Mouse (Mus musculus) heart, embryonic 14.5 days (tissue): Measurements from ENCODE around the gene Txndc8. TPM values are rescaled to one million over a fixed set of nuclear protein-coding genes. Genes with fewer than 3 reads are reported as not detected.

Source experiments
- ATAC-seq: fragments of 200-750 bp; cut with Nextera tagmentation; 2 replicates; pipeline ENCODE4 v1.8.0; 2017; ENCODE audit warnings: low read depth, moderate TSS enrichment; ENCODE audit not compliant: insufficient number of reproducible peaks, insufficient read depth, low FRiP score
- H3K27ac ChIP-seq, 2 experiments: fragments of 200-500 bp in 1 of 2; fragments of 300-500 bp in 1 of 2; sonication (generic) in 1 of 2; replicated peaks in 1 of 2; 2 replicates each; pipeline ENCODE4 v1.5.1; 2012 to 2014; ENCODE audit warnings: low read depth in 2 of 2, low read length in 2 of 2, control low read depth in 1 of 2, mild to moderate bottlenecking in 1 of 2, mixed read lengths in 1 of 2; ENCODE audit not compliant: control insufficient read depth in 1 of 2, insufficient read depth in 1 of 2
- H3K27me3 ChIP-seq: fragments of 300-500 bp; sonication (generic); 2 replicates; pipeline ENCODE4 v1.6.1; 2014; ENCODE audit warnings: mild to moderate bottlenecking, low read length, control low read depth; ENCODE audit not compliant: control insufficient read depth, insufficient read depth
- H3K36me3 ChIP-seq: fragments of 300-500 bp; sonication (generic); 2 replicates; pipeline ENCODE4 v1.6.1; 2014; ENCODE audit warnings: mild to moderate bottlenecking, control low read depth, low read length, mixed read lengths; ENCODE audit not compliant: control insufficient read depth, insufficient read depth
- H3K4me1 ChIP-seq, 2 experiments: fragments of 200-500 bp in 1 of 2; fragments of 300-500 bp in 1 of 2; sonication (generic) in 1 of 2; 2 replicates each; pipeline ENCODE4 v1.6.1; 2012 to 2014; ENCODE audit warnings: low read length in 2 of 2, control low read depth in 1 of 2, mixed read lengths in 1 of 2; ENCODE audit not compliant: control insufficient read depth in 2 of 2, insufficient read depth in 2 of 2
- H3K4me2 ChIP-seq: fragments of 300-500 bp; sonication (generic); 2 replicates; pipeline ENCODE4 v1.6.1; 2014; ENCODE audit warnings: mild to moderate bottlenecking, low read length
- H3K4me3 ChIP-seq, 2 experiments: fragments of 200-500 bp in 1 of 2; fragments of 300-500 bp in 1 of 2; sonication (generic) in 1 of 2; 2 replicates each; pipeline ENCODE4 v1.5.1; 2012 to 2014; ENCODE audit warnings: low read length in 2 of 2, mild to moderate bottlenecking in 2 of 2, control low read depth in 1 of 2, low read depth in 1 of 2, moderate library complexity in 1 of 2; ENCODE audit not compliant: control insufficient read depth in 1 of 2, insufficient read depth in 1 of 2
- H3K9ac ChIP-seq: fragments of 300-500 bp; sonication (generic); 2 replicates; pipeline ENCODE4 v1.6.1; 2014; ENCODE audit warnings: mild to moderate bottlenecking, low read length
- H3K9me3 ChIP-seq: fragments of 300-500 bp; sonication (generic); 2 replicates; pipeline ENCODE4 v1.6.1; 2016; ENCODE audit warnings: low read length, control low read depth; ENCODE audit not compliant: control insufficient read depth
- whole genome bisulfite sequencing: fragments of 180-500 bp; shearing (Covaris S2); extraction: QIAGEN DNeasy Blood & Tissue Kit; methylation state at CpG from one replicate; pipeline ENCODE4 v1.1.7; 2014; 5-methylcytosine and 5-hydroxymethylcytosine counted together
- polyA plus RNA-seq: library from polyadenylated mRNA; unstranded; fragments of >200 nt; fragmentation: Nextera tagmentation; extraction: Ambion mirVana; gene quantifications from 2 replicates; pipeline ENCODE4 v1.2.1, GENCODE M21; 2014

Gene Txndc8
- not detected in 2 replicates for polyA plus RNA-seq

DNA sequence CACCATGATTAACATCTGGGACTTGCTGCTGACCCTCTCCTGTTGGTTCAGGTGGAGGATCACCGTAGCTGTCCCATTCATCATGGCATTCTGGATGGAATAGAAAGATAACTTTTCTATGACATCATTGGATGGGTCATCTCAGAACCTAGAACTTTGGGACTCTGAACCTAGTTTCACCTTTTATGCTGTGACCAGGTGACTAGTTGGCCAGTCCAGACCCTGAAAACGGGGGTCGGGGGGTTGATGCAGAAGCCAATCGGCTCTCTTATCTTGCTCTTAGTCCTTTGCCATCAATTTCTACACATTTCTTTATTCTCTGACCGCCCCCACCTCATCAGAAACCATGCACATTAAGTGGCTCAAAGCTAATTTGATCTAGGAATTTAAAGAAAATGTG, at the start of gene Txndc8:
Gene Txndc8 (minus strand): TSS at position 101 of the 400 bp plus-strand sequence.
- H3K9ac ChIP-seq, result no peak within 1 kb of the TSS
- no peak within 1 kb of the TSS for H3K27ac ChIP-seq
- 89% methylated on average over 5 of the region's 5 CpGs for WGBS
- no peaks in the 10 kb centered on the region for H3K27me3 ChIP-seq
- no peak for ATAC-seq
- no peaks in the 10 kb centered on the region for H3K4me1 ChIP-seq
- no peaks in the 10 kb centered on the region for H3K9me3 ChIP-seq
- H3K36me3 ChIP-seq, result no peaks in the 10 kb centered on the region
- H3K4me2 ChIP-seq, result no peak within 1 kb of the TSS
- no peak within 1 kb of the TSS for H3K4me3 ChIP-seq

DNA sequence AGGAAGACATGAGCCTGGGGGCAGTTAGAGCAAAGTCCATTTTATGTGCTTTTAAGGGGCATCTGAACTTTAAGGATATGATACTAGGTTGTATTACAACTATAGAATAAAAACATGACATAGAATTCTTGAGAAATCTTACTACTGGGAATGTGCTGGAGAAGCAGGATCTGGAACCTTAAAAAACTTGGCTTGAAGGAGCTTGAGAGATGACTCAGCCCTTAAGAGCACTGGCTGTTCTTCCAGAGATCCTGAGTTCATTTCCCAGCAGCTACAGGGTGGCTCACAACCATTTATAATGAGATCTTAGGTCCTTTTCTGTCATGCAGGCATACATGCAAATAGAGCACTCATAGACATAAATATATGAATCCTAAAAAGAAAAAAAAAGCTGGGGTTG, 46.7 kb upstream of the Txndc8 start:
- Histone ChIP-seq H3K9ac (no peak overlapping the region), H3K4me2 (no peak overlapping the region), H3K27me3 (no peaks in the 10 kb centered on the region), H3K4me1 (no peaks in the 10 kb centered on the region), H3K9me3 (no peaks in the 10 kb centered on the region), H3K36me3 (no peaks in the 10 kb centered on the region), H3K4me3 (no peak overlapping the region), H3K27ac (no peak overlapping the region)
- no peak for ATAC-seq

DNA sequence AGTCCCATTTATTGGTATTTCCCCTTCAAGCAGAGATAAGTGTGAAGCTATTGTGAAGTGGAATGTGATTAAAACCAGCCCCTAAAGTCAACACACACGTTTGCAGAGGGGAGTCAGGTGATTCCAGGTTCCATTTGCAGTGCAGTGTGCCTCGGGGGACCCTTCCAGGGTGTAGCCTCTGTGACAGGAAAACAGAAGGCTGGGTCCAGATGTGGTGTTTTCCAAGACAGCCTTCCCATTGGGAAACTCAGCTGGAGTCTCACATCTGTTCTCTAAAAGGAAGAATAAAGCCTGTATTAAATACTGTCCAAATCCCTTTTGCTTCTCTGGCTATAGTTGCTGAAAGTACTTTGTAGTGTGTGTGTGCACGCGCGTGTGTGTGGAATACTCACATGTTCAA, 45.5 kb upstream of the Txndc8 start:
- ATAC-seq, result no peak
- Histone ChIP-seq H3K27me3 (no peaks in the 10 kb centered on the region), H3K4me2 (no peak overlapping the region), H3K27ac (no peak overlapping the region), H3K9me3 (no peaks in the 10 kb centered on the region), H3K4me3 (no peak overlapping the region), H3K4me1 (no peaks in the 10 kb centered on the region), H3K36me3 (no peaks in the 10 kb centered on the region), H3K9ac (no peak overlapping the region)
- WGBS, result 72% methylated on average over 5 of the region's 5 CpGs

DNA sequence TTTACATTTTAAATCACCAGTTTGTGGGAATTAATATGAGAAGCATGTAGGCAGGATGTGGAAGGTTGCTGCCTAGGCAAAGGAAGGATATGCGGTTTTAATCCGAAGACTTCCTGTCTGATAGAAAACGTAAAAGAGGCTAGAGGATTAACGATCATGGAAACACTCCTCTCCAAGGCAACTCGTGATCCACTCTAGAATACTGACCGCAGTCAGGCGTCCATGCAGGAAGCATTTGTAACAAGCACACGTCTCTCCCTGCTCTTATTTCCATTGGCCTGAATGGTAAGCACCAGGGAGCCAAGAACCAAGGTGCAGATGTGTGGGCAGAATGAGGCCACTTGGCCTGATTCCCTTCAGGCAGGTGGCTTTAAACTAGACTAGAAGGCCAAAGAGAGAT, 41.8 kb upstream of the Txndc8 start:
- Histone ChIP-seq H3K27ac (no peak overlapping the region), H3K4me1 (no peaks in the 10 kb centered on the region), H3K36me3 (no peaks in the 10 kb centered on the region), H3K9ac (no peak overlapping the region), H3K4me2 (no peak overlapping the region), H3K27me3 (no peaks in the 10 kb centered on the region), H3K4me3 (no peak overlapping the region), H3K9me3 (no peaks in the 10 kb centered on the region)
- no peak for ATAC-seq
- 68% methylated on average over 8 of the region's 8 CpGs for WGBS

DNA sequence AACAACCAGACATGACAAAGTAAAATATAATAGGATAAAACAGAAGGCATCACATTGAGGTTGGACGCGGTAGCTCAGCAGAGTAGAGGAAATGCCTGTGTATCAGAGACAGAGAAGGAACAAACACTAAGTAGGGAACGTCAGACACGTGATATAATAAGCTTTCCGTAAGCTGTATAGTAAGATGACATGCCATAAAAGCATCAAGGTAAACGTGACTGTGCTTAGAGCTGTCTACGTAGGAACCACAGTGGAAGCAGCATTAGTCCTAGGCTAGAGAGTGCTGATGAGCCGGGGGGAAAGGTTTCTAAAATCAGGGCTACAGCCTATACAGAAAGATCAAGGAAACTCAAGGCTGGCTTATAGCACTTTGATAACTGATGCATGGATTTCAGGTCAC, 41.4 kb upstream of the Txndc8 start:
- H3K36me3 ChIP-seq, result no peaks in the 10 kb centered on the region
- no peak overlapping the region for H3K27ac ChIP-seq
- 73% methylated on average over 8 of the region's 8 CpGs for WGBS
- H3K4me3 ChIP-seq, result no peak overlapping the region
- H3K4me1 ChIP-seq, result no peaks in the 10 kb centered on the region
- H3K27me3 ChIP-seq, result no peaks in the 10 kb centered on the region
- H3K9me3 ChIP-seq, result no peaks in the 10 kb centered on the region
- no peak overlapping the region for H3K4me2 ChIP-seq
- no peak overlapping the region for H3K9ac ChIP-seq
- no peak for ATAC-seq

DNA sequence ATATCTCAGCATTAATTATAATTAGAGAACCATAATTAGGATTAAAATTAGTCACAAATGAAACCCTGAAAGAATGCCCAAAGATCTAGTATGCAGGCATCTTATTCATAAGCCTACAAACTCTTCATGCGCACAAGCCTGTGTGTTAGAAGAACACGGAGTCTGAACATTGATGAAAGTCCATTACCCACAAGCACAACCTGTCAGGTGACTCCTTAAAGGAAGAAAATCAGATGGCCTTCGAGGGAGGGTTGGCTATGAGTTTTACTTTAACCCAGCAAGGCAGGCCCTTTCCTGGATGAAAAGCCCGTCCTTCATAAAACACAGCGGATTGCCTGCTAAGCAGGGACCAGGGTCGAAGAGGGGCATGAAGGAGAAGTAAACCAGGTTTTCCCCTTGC, 35.9 kb upstream of the Txndc8 start:
- 84% methylated on average over 6 of the region's 6 CpGs for WGBS
- H3K4me1 ChIP-seq, result no peaks in the 10 kb centered on the region
- H3K9ac ChIP-seq, result no peak overlapping the region
- H3K9me3 ChIP-seq, result no peaks in the 10 kb centered on the region
- H3K27me3 ChIP-seq, result no peaks in the 10 kb centered on the region
- H3K4me2 ChIP-seq, result no peak overlapping the region
- H3K36me3 ChIP-seq, result no peaks in the 10 kb centered on the region
- H3K27ac ChIP-seq, result no peak overlapping the region
- no peak overlapping the region for H3K4me3 ChIP-seq
- no peak for ATAC-seq

DNA sequence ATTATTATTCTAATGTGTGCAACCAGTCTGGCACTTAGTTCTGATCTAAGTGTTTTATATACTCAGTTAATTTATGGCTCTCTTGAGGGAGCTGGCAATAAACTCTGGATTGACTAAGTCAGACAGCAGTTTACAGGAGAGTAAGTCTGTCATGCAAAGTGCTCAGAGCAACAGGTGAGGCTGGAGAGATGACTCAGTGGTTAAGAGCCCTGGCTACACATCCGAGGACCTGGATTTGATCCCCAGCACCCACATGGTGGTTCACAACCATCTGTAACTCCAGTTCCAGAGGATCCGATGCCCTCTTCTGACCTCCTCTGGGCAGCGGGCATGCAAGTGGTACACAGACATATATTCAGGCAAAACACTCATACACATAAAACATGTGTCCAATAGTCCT, 35.4 kb upstream of the Txndc8 start:
- WGBS, result 80% methylated on average over 3 of the region's 3 CpGs
- no peak overlapping the region for H3K27ac ChIP-seq
- no peaks in the 10 kb centered on the region for H3K36me3 ChIP-seq
- no peak for ATAC-seq
- no peaks in the 10 kb centered on the region for H3K27me3 ChIP-seq
- no peaks in the 10 kb centered on the region for H3K4me1 ChIP-seq
- H3K4me2 ChIP-seq, result no peak overlapping the region
- no peaks in the 10 kb centered on the region for H3K9me3 ChIP-seq
- no peak overlapping the region for H3K4me3 ChIP-seq
- no peak overlapping the region for H3K9ac ChIP-seq

DNA sequence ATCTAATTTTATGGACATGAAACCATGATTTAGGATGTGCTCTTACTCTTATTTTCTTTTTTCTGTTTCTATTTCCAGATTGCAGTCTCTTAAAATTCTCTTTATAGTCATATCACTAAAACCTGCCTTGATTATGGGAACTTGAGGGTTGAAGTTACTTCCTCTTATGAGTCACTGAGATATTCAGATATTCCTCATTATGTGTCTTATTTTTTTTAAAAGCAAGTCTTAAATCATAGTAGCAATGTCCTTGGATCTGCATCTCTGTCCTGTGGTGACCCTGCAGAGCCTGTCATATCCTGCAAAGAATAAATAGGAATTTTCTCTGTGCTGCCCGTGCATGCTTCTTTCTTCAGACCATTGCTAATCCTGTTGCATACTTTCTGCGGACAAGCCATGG, 31.2 kb upstream of the Txndc8 start:
- ATAC-seq, result no peak
- H3K36me3 ChIP-seq, result no peaks in the 10 kb centered on the region
- WGBS, result 86% methylated on average over 2 of the region's 2 CpGs
- no peak overlapping the region for H3K9ac ChIP-seq
- H3K27me3 ChIP-seq, result no peaks in the 10 kb centered on the region
- H3K4me3 ChIP-seq, result no peak overlapping the region
- H3K4me1 ChIP-seq, result no peaks in the 10 kb centered on the region
- no peaks in the 10 kb centered on the region for H3K9me3 ChIP-seq
- no peak overlapping the region for H3K4me2 ChIP-seq
- H3K27ac ChIP-seq, result no peak overlapping the region
